Mouse (Mus musculus) heart, postnatal 0 days (tissue): ENCODE measurements at regions not wholly inside any gene's neighbourhood (a gene's known extent, or its start where the extent isn't known, plus 50 kb on each side); places are given as distances from the start of the nearest gene placed in this dataset.

Experiments
- ATAC-seq: fragments of 200-750 bp; cut with Nextera tagmentation; 2 replicates; pipeline ENCODE4 v1.8.0; 2017; ENCODE audit warnings: low read depth, moderate number of reproducible peaks, moderate library complexity; ENCODE audit not compliant: insufficient read depth
- DNase-seq: peaks from one replicate; pipeline ENCODE4 v3.0.0-alpha.2; 2016; ENCODE audit warnings: low spot score
- H3K27ac ChIP-seq: fragments of 300-500 bp; sonication (generic); 2 replicates; pipeline ENCODE4 v1.5.1; 2014; ENCODE audit warnings: low read depth, mild to moderate bottlenecking
- H3K27me3 ChIP-seq: fragments of 300-500 bp; sonication (generic); 2 replicates; pipeline ENCODE4 v1.6.1; 2014; ENCODE audit warnings: low read length, mixed read lengths; ENCODE audit not compliant: control insufficient read depth, insufficient read depth
- H3K36me3 ChIP-seq: fragments of 300-500 bp; sonication (generic); replicated peaks from 2 replicates; pipeline ENCODE4 v1.6.1; 2014; ENCODE audit warnings: low read length, mixed read lengths; ENCODE audit not compliant: control insufficient read depth, insufficient read depth
- H3K4me1 ChIP-seq: fragments of 300-500 bp; sonication (generic); 2 replicates; pipeline ENCODE4 v1.6.1; 2014; ENCODE audit warnings: antibody characterized with exemption; ENCODE audit not compliant: control insufficient read depth, insufficient read depth
- H3K4me2 ChIP-seq: fragments of 300-500 bp; sonication (generic); 2 replicates; pipeline ENCODE4 v1.6.1; 2014; ENCODE audit warnings: low read depth, mild to moderate bottlenecking, low read length, moderate library complexity
- H3K4me3 ChIP-seq: fragments of 300-500 bp; sonication (generic); 2 replicates; pipeline ENCODE4 v1.5.1; 2014; ENCODE audit warnings: low read depth, low read length
- H3K9ac ChIP-seq: fragments of 300-500 bp; sonication (generic); replicated peaks from 2 replicates; pipeline ENCODE4 v1.6.1; 2014; ENCODE audit warnings: low read depth, low read length, mixed read lengths
- H3K9me3 ChIP-seq: fragments of 300-500 bp; sonication (generic); replicated peaks from 2 replicates; pipeline ENCODE4 v1.6.1; 2016; ENCODE audit warnings: low read length; ENCODE audit not compliant: control insufficient read depth
- CTCF ChIP-seq: IDR thresholded peaks from 2 replicates; pipeline ENCODE4 v1.5.1; 2016; ENCODE audit warnings: antibody characterized with exemption, control low read depth, low read depth
- EP300 ChIP-seq: IDR thresholded peaks from 2 replicates; pipeline ENCODE4 v1.6.1; 2016; ENCODE audit warnings: antibody characterized with exemption, low read depth
- WGBS: fragments of 180-500 bp; shearing (Covaris S2); extraction: QIAGEN DNeasy Blood & Tissue Kit; methylation state at CpG from one replicate; pipeline ENCODE4 v1.1.7; 2014; 5-methylcytosine and 5-hydroxymethylcytosine counted together

GRCm38 (mm10) chr6:101580824-101581223, 203.1 kb upstream of the Pdzrn3 start:
- no peak overlapping the region for H3K27ac ChIP-seq
- H3K9ac ChIP-seq, result no peak overlapping the region
- TF ChIP-seq CTCF, result no peak
- TF ChIP-seq EP300, result no peak
- H3K9me3 ChIP-seq, result no peaks in the 10 kb centered on the region
- H3K36me3 ChIP-seq, result no peaks in the 10 kb centered on the region
- 43% methylated on average over 4 of the region's 4 CpGs for WGBS
- ATAC-seq, result no peak
- DNase-seq, result no peak
- H3K4me3 ChIP-seq, result no peak overlapping the region
- H3K4me1 ChIP-seq, result no peaks in the 10 kb centered on the region
- H3K4me2 ChIP-seq, result no peak overlapping the region
- H3K27me3 ChIP-seq, result no peaks in the 10 kb centered on the region

- Histone ChIP-seq H3K27me3 (no peaks in the 10 kb centered on the region), H3K36me3 (no peaks in the 10 kb centered on the region), H3K27ac (no peak overlapping the region), H3K9ac (no peak overlapping the region), H3K4me2 (no peak overlapping the region), H3K4me1 (peaks cover 5% of the 10 kb centered on the region), H3K4me3 (no peak overlapping the region), H3K9me3 (no peaks in the 10 kb centered on the region)
- WGBS, result 100% methylated on average over 1 of the region's 1 CpGs
- ATAC-seq, result no peak
- DNase-seq, result no peak
- no peak for TF ChIP-seq CTCF
- TF ChIP-seq EP300, result no peak
Measured at GRCm38 (mm10) chr6:101556096-101556495, 178.4 kb upstream of the Pdzrn3 start.

GRCm38 (mm10) chr6:101554965-101555604, 177.4 kb upstream of the Pdzrn3 start:
- no peaks in the 10 kb centered on the region for H3K27me3 ChIP-seq
- no peak overlapping the region for H3K4me3 ChIP-seq
- H3K36me3 ChIP-seq, result no peaks in the 10 kb centered on the region
- DNase-seq, result peak; percentile 51
- H3K4me2 ChIP-seq, result no peak overlapping the region
- no peak for TF ChIP-seq CTCF
- TF ChIP-seq EP300, result no peak
- no peaks in the 10 kb centered on the region for H3K9me3 ChIP-seq
- peaks cover 5% of the 10 kb centered on the region for H3K4me1 ChIP-seq
- no peak overlapping the region for H3K27ac ChIP-seq
- no peak overlapping the region for H3K9ac ChIP-seq
- WGBS, result 28% methylated on average over 2 of the region's 2 CpGs
- no peak; the same call in 1 of the 2 replicates for ATAC-seq

GRCm38 (mm10) chr6:101550501-101551268, 173.0 kb upstream of the Pdzrn3 start:
- Histone ChIP-seq H3K4me1 (peaks cover 5% of the 10 kb centered on the region), H3K4me3 (no peak overlapping the region), H3K9ac (no peak overlapping the region), H3K9me3 (no peaks in the 10 kb centered on the region), H3K36me3 (no peaks in the 10 kb centered on the region), H3K27ac (no peak overlapping the region), H3K4me2 (no peak overlapping the region), H3K27me3 (no peaks in the 10 kb centered on the region)
- TF ChIP-seq EP300 (no peak), CTCF (no peak)
- 50% methylated on average over 7 of the region's 7 CpGs for WGBS
- DNase-seq, result no peak
- ATAC-seq, result no peak

- WGBS, result 78% methylated on average over 5 of the region's 5 CpGs
- no peak overlapping the region for H3K27ac ChIP-seq
- no peaks in the 10 kb centered on the region for H3K9me3 ChIP-seq
- no peaks in the 10 kb centered on the region for H3K27me3 ChIP-seq
- ATAC-seq (no peak), DNase-seq (no peak)
- no peak for TF ChIP-seq EP300
- TF ChIP-seq CTCF, result no peak
- H3K36me3 ChIP-seq, result no peaks in the 10 kb centered on the region
- H3K9ac ChIP-seq, result no peak overlapping the region
- H3K4me2 ChIP-seq, result no peak overlapping the region
- no peak overlapping the region for H3K4me3 ChIP-seq
- no peaks in the 10 kb centered on the region for H3K4me1 ChIP-seq
Measured at GRCm38 (mm10) chr6:101537581-101537980, 159.9 kb upstream of the Pdzrn3 start.
